Mouse (Mus musculus) brain, adult 2 months (tissue): ENCODE measurements at regions not wholly inside any gene's neighbourhood (a gene's known extent, or its start where the extent isn't known, plus 50 kb on each side); places are given as distances from the start of the nearest gene placed in this dataset.
A peak's percentile ranks its signal among the peaks of the same experiment; 100 is the strongest.
"Not testable (repeated sequence)": the region's sequence is repeated elsewhere in the genome, so short reads cannot be mapped to it uniquely, and the experiment has no call there.

Experiments used
- DNase-seq: peaks from one replicate; pipeline ENCODE4 v3.0.0; 2011; ENCODE audit warnings: low read depth, low spot score

GRCm38 (mm10) chr17:13549975-13550895, 195.9 kb downstream of the Tcp10c start:
- peak; percentile 43 for DNase-seq

GRCm38 (mm10) chr17:13550896-13551267, 196.5 kb downstream of the Tcp10c start:
- not testable (repeated sequence) for DNase-seq

- DNase-seq, result not testable (repeated sequence)
These were observed 197.5 kb downstream of the Tcp10c start for GRCm38 (mm10) chr17:13551693-13552404.

GRCm38 (mm10) chr17:13552840-13553239, 198.5 kb downstream of the Tcp10c start:
- DNase-seq, result not testable (repeated sequence)

GRCm38 (mm10) chr17:13555311-13556059, 201.1 kb downstream of the Tcp10c start:
- peak; percentile 30 for DNase-seq

GRCm38 (mm10) chr17:13556060-13556660, 201.8 kb downstream of the Tcp10c start:
- not testable (repeated sequence) for DNase-seq

- no peak for DNase-seq
These were observed 201.5 kb upstream of the Afdn start for GRCm38 (mm10) chr17:13558863-13559262.

GRCm38 (mm10) chr17:13561342-13561741, 199.0 kb upstream of the Afdn start:
- no peak for DNase-seq

GRCm38 (mm10) chr17:13562974-13563373, 197.4 kb upstream of the Afdn start:
- peak; percentile 65 for DNase-seq

- no peak for DNase-seq
These were observed 195.5 kb upstream of the Afdn start for GRCm38 (mm10) chr17:13564800-13565199.

- no peak for DNase-seq
These were observed 193.7 kb upstream of the Afdn start for GRCm38 (mm10) chr17:13566680-13567079.

- peak; percentile 58 for DNase-seq
These were observed 193.2 kb upstream of the Afdn start for GRCm38 (mm10) chr17:13567183-13567582.

- DNase-seq, result peak; percentile 63
These were observed 189.5 kb upstream of the Afdn start for GRCm38 (mm10) chr17:13570796-13571195.

- DNase-seq, result no peak
These were observed 188.0 kb upstream of the Afdn start for GRCm38 (mm10) chr17:13572204-13572833.

- no peak for DNase-seq
These were observed 187.3 kb upstream of the Afdn start for GRCm38 (mm10) chr17:13573036-13573435.

- DNase-seq, result no peak
These were observed 186.2 kb upstream of the Afdn start for GRCm38 (mm10) chr17:13574122-13574521.

- DNase-seq, result peak; percentile 44
These were observed 185.5 kb upstream of the Afdn start for GRCm38 (mm10) chr17:13574682-13575444.

GRCm38 (mm10) chr17:13577798-13578197, 182.5 kb upstream of the Afdn start:
- peak; percentile 79 for DNase-seq

- no peak for DNase-seq
These were observed 179.0 kb upstream of the Afdn start for GRCm38 (mm10) chr17:13581214-13581920.
